Mouse (Mus musculus): ENCODE measurements around the gene Map3k11. TPM values are rescaled to one million over a fixed set of nuclear protein-coding genes. Genes with fewer than 3 reads are reported as not detected.
A peak's percentile ranks its signal among the peaks of the same experiment; 100 is the strongest.

The Map3k11 gene
- 10 to 100 TPM; 20.2 to 20.4 TPM for total RNA-seq (2021)
- long read RNA-seq, experiment 1, partial matches to known transcripts = 18 of 23 reads
- long read RNA-seq, experiment 1, other reads (novel, unspliced or antisense) = 4 of 23 reads
- long read RNA-seq, experiment 2, partial matches to known transcripts = 20 of 28 reads
- long read RNA-seq, experiment 2, other reads (novel, unspliced or antisense) = 7 of 28 reads

DNA sequence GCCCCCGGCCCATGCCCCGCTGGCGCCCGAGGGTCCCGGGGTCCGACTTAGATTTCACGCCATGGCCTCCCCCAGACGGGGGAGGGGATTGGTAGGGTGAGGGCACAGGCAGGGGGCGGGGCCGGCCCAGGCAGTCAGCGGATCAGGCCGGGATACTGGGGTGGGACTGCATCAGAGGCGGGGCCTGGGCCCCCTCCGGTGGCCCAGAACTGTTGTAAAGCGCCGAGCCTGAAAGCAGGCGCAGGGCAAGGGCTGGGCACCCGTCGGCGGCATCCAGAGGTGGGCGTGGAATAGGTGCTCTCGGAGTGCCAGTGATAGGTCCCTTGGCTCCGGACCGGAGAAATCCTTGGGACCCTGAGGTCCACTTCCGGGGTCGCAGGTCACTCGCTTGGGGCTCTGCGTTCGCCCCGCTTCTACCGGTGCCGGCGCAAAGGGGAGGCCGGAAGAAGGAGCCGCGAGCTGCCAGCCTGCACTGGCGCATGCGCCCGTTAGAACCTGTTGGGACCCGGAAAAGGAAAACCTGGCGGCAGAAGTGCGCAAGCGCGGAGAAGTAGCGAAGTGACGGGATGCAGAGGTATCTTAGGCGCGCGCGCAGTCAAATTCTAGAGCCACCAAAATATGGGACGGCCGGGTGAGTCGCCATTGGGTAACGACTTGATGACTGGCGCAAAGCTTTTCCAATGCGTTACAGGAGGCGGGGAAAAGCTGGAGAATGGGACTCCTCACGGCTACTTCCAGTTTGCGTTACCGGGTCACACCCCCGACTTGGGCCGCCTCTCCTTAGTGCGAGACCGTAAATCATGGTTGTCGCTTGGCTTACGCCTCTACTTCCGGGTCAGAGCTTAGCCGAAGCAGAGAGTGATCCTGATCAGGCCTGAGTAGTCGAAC lies at the start of gene Map3k11, which contains the start of gene Pcnx3:
TSS of gene Map3k11 (plus strand) at position 543 of the 888 bp plus-strand sequence.
TSS of gene Pcnx3 (minus strand) at position 709 of the 888 bp plus-strand sequence.
- TF ChIP-seq CTCF (conservative IDR thresholded peaks at IDR 0.05) = peak; percentile 68
- H3K4me3 ChIP-seq = peak within 1 kb of the TSS; percentile 72
- peak within 1 kb of the TSS; percentile 93 for H3K27ac ChIP-seq
- peak; percentile 94 to 98 for DNase-seq (ENCODE audit: low spot score in 2 of 2)

DNA sequence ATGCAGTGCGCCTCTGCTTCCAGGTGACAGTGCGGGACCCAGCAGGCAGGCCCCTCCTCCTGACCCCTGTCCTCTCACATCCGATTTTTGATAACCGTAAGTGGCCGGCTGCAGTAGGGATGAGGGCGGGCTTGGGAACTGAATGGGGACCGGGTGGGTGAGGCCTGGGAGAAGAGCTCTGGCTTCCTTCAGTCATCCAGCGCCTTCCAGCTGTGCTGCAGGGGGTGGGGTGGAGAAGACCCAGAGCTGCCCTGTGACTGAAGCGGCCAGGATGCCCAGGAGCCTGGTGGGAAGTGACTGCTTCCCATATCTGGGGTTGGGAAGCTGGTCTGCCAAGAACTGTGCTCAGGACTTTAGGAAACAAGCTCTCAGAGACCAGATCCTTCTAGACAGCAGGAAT lies 48.2 kb upstream of the Map3k11 start:
- Histone ChIP-seq H3K27ac (no peak overlapping the region), H3K4me3 (no peak overlapping the region)
- no peak for TF ChIP-seq CTCF (conservative IDR thresholded peaks at IDR 0.05)
- no peak for DNase-seq (ENCODE audit: low spot score in 2 of 2)

DNA sequence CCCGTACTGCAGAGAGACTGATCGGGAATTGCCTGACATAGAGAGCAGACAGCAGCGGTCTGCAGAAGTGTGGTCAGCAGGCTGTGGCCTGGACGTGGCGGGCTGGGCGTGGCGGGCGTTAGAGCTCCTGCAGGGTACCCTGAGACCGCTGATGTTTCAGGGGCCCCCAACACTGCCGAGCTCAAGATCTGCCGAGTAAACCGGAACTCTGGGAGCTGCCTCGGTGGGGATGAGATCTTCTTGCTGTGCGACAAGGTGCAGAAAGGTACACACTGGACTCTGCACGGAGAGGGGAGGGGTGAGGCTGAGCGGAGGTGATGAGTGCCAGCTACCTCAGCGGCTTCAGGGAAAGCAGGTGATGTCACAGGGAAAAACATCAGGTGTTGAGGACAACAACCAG lies 47.5 kb upstream of the Map3k11 start:
- no peak for TF ChIP-seq CTCF (conservative IDR thresholded peaks at IDR 0.05)
- Histone ChIP-seq H3K4me3 (no peak overlapping the region), H3K27ac (no peak overlapping the region)
- DNase-seq (ENCODE audit: low spot score in 2 of 2) = no peak

DNA sequence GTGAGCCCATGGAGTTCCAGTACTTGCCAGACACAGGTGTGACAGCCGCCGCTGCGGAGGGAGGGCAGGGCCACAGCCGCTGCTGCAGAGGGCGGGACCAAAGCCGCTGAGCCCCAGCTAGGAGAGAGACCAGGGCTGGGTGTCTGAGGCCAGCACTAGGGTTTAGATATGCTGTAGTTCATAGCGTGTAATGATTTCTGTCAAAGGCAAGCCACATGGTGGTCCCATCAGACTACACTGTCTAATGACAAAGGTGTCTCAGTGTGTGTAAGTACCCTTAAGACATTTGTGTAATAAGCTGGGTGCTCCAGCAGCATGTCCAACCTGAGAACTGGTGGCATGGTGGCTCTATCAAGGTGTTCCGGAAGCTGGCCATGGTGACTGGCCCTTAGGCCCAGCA lies 46.9 kb upstream of the Map3k11 start:
- no peak for DNase-seq (ENCODE audit: low spot score in 2 of 2)
- TF ChIP-seq CTCF (conservative IDR thresholded peaks at IDR 0.05) = no peak
- no peak overlapping the region for H3K27ac ChIP-seq
- no peak overlapping the region for H3K4me3 ChIP-seq

DNA sequence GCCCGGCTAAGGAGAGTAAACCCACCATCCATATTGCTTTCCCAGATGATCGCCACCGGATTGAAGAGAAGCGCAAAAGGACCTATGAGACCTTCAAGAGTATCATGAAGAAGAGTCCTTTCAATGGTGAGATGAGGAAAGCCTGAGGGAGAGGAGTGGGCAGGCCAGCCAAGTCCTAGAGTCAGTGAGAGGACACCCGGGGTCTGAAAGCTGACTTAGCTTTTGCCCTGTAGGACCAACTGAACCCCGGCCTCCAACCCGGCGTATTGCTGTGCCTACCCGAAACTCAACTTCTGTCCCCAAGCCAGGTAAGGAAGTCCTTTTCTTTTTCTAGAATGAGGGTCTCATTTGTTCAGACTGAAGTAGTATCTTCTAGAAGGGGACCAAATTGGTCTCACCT lies 43.3 kb upstream of the Map3k11 start:
- no peak for DNase-seq (ENCODE audit: low spot score in 2 of 2)
- no peak for TF ChIP-seq CTCF (conservative IDR thresholded peaks at IDR 0.05)
- Histone ChIP-seq H3K4me3 (no peak overlapping the region), H3K27ac (no peak overlapping the region)

DNA sequence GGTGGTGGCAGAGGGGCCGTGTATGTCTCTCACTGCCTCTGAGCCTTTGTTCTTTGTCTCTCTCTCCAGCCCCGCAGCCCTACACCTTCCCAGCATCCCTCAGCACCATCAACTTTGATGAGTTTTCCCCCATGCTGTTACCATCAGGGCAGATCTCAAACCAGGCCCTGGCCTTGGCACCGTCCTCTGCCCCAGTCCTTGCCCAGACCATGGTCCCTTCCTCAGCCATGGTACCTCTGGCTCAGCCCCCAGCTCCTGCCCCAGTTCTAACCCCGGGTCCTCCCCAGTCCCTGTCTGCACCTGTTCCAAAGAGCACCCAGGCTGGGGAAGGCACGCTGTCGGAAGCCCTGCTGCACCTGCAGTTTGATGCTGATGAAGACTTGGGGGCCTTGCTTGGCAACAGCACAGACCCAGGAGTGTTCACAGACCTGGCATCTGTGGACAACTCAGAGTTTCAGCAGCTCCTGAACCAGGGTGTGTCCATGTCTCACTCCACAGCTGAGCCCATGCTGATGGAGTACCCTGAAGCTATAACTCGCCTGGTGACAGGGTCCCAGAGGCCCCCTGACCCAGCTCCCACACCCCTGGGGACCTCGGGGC lies 41.7 kb upstream of the Map3k11 start:
- no peak for DNase-seq (ENCODE audit: low spot score in 2 of 2)
- TF ChIP-seq CTCF (conservative IDR thresholded peaks at IDR 0.05) = no peak
- H3K4me3 ChIP-seq = no peak overlapping the region
- no peak overlapping the region for H3K27ac ChIP-seq

DNA sequence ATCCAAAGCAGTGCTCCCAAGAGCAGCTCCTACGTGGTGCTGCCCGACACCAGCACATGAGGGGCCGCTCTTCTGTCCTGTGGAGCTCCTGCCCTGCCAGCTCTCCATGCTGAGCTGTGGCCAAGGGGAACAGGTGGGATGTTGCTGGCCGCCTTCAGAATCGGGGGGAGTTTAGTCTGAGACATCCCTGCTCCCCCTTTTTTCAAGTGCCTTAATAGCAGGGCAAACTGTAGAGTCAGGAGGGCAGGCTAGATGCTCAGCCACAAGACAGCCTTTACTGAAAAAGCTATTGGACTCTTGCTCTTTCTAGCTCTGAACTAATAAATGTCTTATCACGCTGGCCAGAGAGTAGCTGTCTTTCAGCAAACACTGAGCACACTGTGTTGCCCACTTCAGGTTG lies 40.8 kb upstream of the Map3k11 start:
- no peak for DNase-seq (ENCODE audit: low spot score in 2 of 2)
- peak overlapping the region; percentile 82 for H3K27ac ChIP-seq
- TF ChIP-seq CTCF (conservative IDR thresholded peaks at IDR 0.05) = no peak
- H3K4me3 ChIP-seq = no peak overlapping the region

DNA sequence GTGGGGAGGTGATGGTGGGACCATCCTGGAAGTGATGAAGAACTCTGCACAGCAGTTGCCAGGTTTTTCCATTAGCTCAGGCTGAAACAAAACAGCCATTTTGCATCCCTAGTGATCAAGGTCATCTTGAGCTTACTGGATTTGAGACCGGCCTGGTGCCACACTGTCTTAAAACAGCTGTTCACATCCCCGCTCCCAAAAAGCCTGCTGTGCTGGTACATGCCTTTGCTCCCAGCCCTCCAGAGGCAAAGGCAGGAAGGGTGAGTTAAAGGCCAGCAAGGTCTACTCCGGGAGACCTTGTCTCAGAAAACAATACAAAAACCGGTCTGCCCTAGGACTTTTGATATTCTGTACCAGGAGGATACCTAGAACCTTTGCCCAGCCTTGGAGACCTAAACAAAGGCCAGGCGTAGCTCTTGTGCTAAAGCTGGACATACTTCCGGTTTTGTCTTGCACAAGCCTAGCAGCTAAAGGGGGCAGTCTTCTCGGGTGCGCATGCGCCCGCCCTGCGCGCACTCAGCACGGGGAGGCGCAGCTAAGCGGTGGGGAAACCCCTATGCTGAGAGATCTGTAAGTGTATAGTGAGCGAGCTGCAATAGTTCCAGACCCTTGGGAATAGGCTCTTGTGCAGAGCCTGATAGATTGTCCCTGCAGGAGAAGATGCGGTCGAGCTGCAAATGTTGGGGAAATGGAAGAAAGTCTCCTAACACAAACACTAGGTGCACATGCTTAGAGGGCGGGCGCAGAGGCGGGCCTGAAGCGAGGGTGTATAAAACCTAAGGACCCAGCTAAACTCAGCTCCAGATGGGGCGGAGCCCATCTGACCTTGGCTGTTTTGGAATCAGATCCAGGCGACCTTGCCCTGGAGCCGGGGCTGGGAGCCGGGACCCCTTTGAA lies 39.9 kb upstream of the Map3k11 start:
- peak overlapping the region; percentile 82 for H3K27ac ChIP-seq
- peak; percentile 76 to 84 for DNase-seq (ENCODE audit: low spot score in 2 of 2)
- peak; percentile 54 for TF ChIP-seq CTCF (conservative IDR thresholded peaks at IDR 0.05)
- H3K4me3 ChIP-seq = peak overlapping the region; percentile 59

DNA sequence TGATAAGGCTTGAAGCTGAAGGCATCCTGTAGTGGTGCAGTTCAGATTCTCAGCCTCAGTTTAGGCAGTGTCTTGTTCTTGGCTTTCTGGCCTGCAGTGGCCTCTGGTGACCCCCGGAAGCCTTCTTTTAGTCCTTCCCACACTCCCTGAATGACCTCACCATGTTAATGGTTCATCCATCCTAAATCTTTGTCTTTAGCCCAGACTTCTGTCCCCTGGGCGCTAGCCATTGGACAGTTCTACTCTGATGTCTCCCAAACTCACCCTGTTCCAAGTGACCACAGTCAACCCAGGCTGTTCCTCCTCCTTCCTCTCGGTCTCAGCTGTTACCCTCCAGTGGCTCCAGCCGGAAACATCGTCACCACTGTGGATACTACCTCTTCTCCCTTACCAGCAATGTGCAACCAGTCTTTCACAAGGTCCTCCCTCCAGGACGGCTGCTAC lies 39.2 kb upstream of the Map3k11 start:
- H3K27ac ChIP-seq = peak overlapping the region; percentile 82
- H3K4me3 ChIP-seq = peak overlapping the region; percentile 59
- TF ChIP-seq CTCF (conservative IDR thresholded peaks at IDR 0.05) = no peak
- no peak for DNase-seq (ENCODE audit: low spot score in 2 of 2)

DNA sequence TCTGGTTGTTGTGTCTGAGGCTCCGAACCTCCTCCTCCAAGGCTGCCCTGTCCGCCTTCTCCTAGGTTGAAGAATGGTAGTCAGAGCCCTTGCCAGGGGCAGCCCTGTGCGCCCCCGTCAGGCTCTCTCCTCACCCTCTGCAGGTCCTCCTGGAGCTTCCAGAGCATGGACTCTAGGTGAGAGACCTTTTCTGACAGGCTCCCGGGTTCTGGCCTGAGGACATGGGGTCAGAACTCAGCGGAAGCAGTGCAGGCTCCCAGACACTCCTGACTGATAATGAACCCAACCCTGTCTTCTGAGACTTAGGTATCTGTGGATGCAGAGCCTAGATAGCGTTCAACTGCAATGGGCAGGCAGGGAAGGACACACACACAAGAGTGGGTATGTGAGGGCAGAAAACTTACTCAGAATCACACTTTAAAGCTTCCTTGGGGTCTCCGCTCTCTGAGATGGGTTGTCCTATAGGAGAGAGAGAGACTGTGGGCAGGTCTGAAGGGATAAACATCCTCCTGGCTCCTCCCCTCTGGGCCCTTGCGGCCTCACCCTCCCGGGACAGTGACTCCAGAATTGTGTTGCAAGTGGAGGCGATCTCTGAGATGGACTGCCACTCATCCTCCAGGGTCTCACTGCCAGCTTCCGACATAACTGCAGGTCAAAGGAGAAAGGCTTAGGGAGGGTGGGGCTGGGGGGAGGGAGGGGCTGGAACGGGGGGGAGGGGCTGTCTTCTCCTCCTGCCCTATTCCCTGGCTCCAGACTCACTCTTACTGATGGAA lies 36.9 kb upstream of the Map3k11 start:
- TF ChIP-seq CTCF (conservative IDR thresholded peaks at IDR 0.05) = no peak
- Histone ChIP-seq H3K27ac (no peak overlapping the region), H3K4me3 (no peak overlapping the region)
- DNase-seq (ENCODE audit: low spot score in 2 of 2) = no peak

DNA sequence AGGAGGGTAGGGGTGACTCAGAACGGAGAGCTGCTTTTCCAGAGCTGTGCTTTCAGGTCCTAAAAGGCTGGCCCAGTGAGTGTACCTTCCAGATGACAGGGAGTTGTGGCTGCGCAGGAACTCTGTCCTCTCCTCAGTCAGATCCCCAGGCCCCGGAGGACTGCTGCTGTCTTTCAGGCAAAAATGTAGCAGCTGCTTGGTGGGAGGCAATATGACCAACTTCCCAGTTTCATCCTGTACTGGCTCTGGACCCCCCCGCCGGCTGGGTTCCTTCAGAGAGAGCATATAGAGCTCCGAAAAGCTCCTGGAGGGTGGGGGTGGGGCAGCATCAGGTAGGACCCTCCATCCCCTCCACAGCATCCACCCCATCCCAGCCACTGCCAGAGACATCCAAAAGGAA lies 36.0 kb upstream of the Map3k11 start:
- TF ChIP-seq CTCF (conservative IDR thresholded peaks at IDR 0.05) = no peak
- DNase-seq (ENCODE audit: low spot score in 2 of 2) = peak in 1 of 2 experiments; percentile 26

More for the DNA sequence above, 36.0 kb upstream of the Map3k11 start:
- no peak overlapping the region for H3K4me3 ChIP-seq
- H3K27ac ChIP-seq = no peak overlapping the region
